Mouse (Mus musculus) yolk sac, embryonic 10.5 days (tissue): ENCODE results near the gene Gm17651.

ENCODE experiments used
- DNase-seq: peaks from one replicate; pipeline ENCODE4 v3.0.0-alpha.2; 2017; ENCODE audit warnings: low spot score

The Gm17651 gene

GRCm38 (mm10) chr3:97629941-97630340 is 44.6 kb downstream of the Gm17651 start:
- no peak for DNase-seq

GRCm38 (mm10) chr3:97628391-97629001 is 46.0 kb downstream of the Gm17651 start, which contains the start of gene Fmo5:
TSS of gene Fmo5 (plus strand) at chr3:97628804.
- DNase-seq, result peak; percentile 65

- no peak for DNase-seq
Observed at GRCm38 (mm10) chr3:97627893-97628292, 46.6 kb downstream of the Gm17651 start.

GRCm38 (mm10) chr3:97624611-97625010 is 49.9 kb downstream of the Gm17651 start:
- DNase-seq, result no peak
